Mouse (Mus musculus): ENCODE measurements around the gene Pigr.

DNA sequence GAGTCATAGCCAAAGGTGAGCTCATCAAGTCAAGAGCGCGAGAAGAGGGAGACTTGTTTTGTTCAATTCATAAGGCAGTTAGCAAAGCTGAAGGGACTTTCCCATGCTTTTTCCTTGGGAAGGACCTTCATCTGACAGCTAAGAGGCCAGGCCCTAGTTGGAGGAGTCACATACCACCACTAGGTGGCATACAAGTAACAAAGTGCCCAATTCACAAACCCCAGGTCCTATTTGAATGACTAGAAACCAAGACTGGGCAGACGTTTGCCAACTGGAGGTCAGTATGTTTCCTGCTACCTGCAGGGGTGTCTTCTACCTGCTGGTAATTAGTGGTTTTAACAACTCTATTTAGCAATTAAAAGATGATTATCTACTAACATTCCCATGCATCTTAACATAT lies 48.7 kb downstream of the Pigr start:
- TF ChIP-seq CTCF (IDR thresholded peaks at IDR 0.05) = peak; percentile 90
- TF ChIP-seq EP300 (IDR thresholded peaks at IDR 0.05; ENCODE audit: insufficient read depth, low read depth, low read length) = no peak
